Mouse (Mus musculus) midbrain, postnatal 0 days (tissue): Measurements from ENCODE around the gene Astn1. TPM values are rescaled to one million over a fixed set of nuclear protein-coding genes. Genes with fewer than 3 reads are reported as not detected.

Source experiments
- ATAC-seq: fragments of 200-750 bp; cut with Nextera tagmentation; 2 replicates; pipeline ENCODE4 v1.8.0; 2017; ENCODE audit warnings: moderate number of reproducible peaks, mild to moderate bottlenecking, moderate TSS enrichment, moderate library complexity; ENCODE audit not compliant: low FRiP score
- DNase-seq: peaks from one replicate; pipeline ENCODE4 v3.0.0-alpha.2; 2015; ENCODE audit warnings: low spot score
- H3K27ac ChIP-seq: fragments of 300-500 bp; sonication (generic); 2 replicates; pipeline ENCODE4 v1.5.1; 2014; ENCODE audit warnings: low read depth, mild to moderate bottlenecking, low read length, mixed read lengths
- H3K27me3 ChIP-seq: fragments of 300-500 bp; sonication (generic); 2 replicates; pipeline ENCODE4 v1.6.1; 2014; ENCODE audit warnings: low read length, control low read depth, mixed read lengths; ENCODE audit not compliant: insufficient read depth
- H3K36me3 ChIP-seq: fragments of 300-500 bp; sonication (generic); 2 replicates; pipeline ENCODE4 v1.6.1; 2014; ENCODE audit warnings: low read length, control low read depth, mixed read lengths; ENCODE audit not compliant: insufficient read depth
- H3K4me1 ChIP-seq: fragments of 300-500 bp; sonication (generic); 2 replicates; pipeline ENCODE4 v1.6.1; 2014; ENCODE audit warnings: mild to moderate bottlenecking, control low read depth, antibody characterized with exemption, low read length, mixed read lengths; ENCODE audit not compliant: insufficient read depth
- H3K4me2 ChIP-seq: fragments of 300-500 bp; sonication (generic); 2 replicates; pipeline ENCODE4 v1.6.1; 2014; ENCODE audit warnings: low read depth, mild to moderate bottlenecking, low read length, mixed read lengths; ENCODE audit not compliant: poor library complexity, severe bottlenecking
- H3K4me3 ChIP-seq: fragments of 300-500 bp; sonication (generic); 2 replicates; pipeline ENCODE4 v1.5.1; 2014; ENCODE audit warnings: low read depth, mild to moderate bottlenecking, low read length, moderate library complexity
- H3K9ac ChIP-seq: fragments of 300-500 bp; sonication (generic); replicated peaks from 2 replicates; pipeline ENCODE4 v1.6.1; 2014; ENCODE audit warnings: mild to moderate bottlenecking, low read length, moderate library complexity, mixed read lengths; ENCODE audit not compliant: poor library complexity, severe bottlenecking
- H3K9me3 ChIP-seq: fragments of 300-500 bp; sonication (generic); 2 replicates; pipeline ENCODE4 v1.6.1; 2016; ENCODE audit warnings: low read length, control low read depth
- CTCF ChIP-seq: IDR thresholded peaks from 2 replicates; pipeline ENCODE4 v1.5.1; 2016; ENCODE audit warnings: antibody characterized with exemption, mild to moderate bottlenecking
- WGBS: fragments of 180-500 bp; shearing (Covaris S2); extraction: QIAGEN DNeasy Blood & Tissue Kit; methylation state at CpG from one replicate; pipeline ENCODE4 v1.1.7; 2014; 5-methylcytosine and 5-hydroxymethylcytosine counted together
- polyA plus RNA-seq: library from polyadenylated mRNA; unstranded; fragments of >200 nt; fragmentation: Nextera tagmentation; extraction: Ambion mirVana; gene quantifications from 2 replicates; pipeline ENCODE4 v1.2.1, GENCODE M21; 2015
- total RNA-seq: library from RNA; depleted of rRNA; stranded (reverse); fragments of >200 nt; gene quantifications from 2 replicates; pipeline ENCODE4 v1.2.3, GENCODE M21; 2014

Gene Astn1
- total and polyA plus RNA-seq, 2 experiments from 2014 or later, result 36.7 to 157 TPM

GRCm38 (mm10) chr1:158605597-158605996 is 243.5 kb downstream of the Astn1 start:
- WGBS, result 87% methylated on average over 4 of the region's 4 CpGs
- no peak overlapping the region for H3K4me3 ChIP-seq
- no peaks in the 10 kb centered on the region for H3K9me3 ChIP-seq
- ATAC-seq (no peak), DNase-seq (no peak)
- no peak for TF ChIP-seq CTCF
- H3K27ac ChIP-seq, result no peak overlapping the region
- H3K36me3 ChIP-seq, result peaks cover 8% of the 10 kb centered on the region; the same call in 1 of the 2 replicates
- no peak overlapping the region for H3K9ac ChIP-seq
- H3K27me3 ChIP-seq, result no peaks in the 10 kb centered on the region
- no peaks in the 10 kb centered on the region for H3K4me1 ChIP-seq
- H3K4me2 ChIP-seq, result no peak overlapping the region

- H3K36me3 ChIP-seq, result peaks cover 11% of the 10 kb centered on the region
- 93% methylated on average over 10 of the region's 10 CpGs for WGBS
These were observed 244.3 kb downstream of the Astn1 start for GRCm38 (mm10) chr1:158606324-158606723.

GRCm38 (mm10) chr1:158607201-158607600 is 245.1 kb downstream of the Astn1 start:
- WGBS, result 92% methylated on average over 1 of the region's 1 CpGs
- Histone ChIP-seq H3K36me3 (peaks cover 15% of the 10 kb centered on the region), H3K9ac (no peak overlapping the region), H3K4me2 (no peak overlapping the region), H3K9me3 (no peaks in the 10 kb centered on the region), H3K4me3 (no peak overlapping the region), H3K27me3 (no peaks in the 10 kb centered on the region), H3K4me1 (no peaks in the 10 kb centered on the region), H3K27ac (no peak overlapping the region)
- no peak for DNase-seq
- no peak for ATAC-seq
- TF ChIP-seq CTCF, result no peak

More at GRCm38 (mm10) chr1:158606324-158606723, 244.3 kb downstream of the Astn1 start:
- DNase-seq (no peak), ATAC-seq (no peak)
- TF ChIP-seq CTCF, result no peak
- Histone ChIP-seq H3K27ac (no peak overlapping the region), H3K9me3 (no peaks in the 10 kb centered on the region), H3K4me3 (no peak overlapping the region), H3K4me2 (no peak overlapping the region), H3K4me1 (no peaks in the 10 kb centered on the region), H3K27me3 (no peaks in the 10 kb centered on the region), H3K9ac (no peak overlapping the region)

DNA sequence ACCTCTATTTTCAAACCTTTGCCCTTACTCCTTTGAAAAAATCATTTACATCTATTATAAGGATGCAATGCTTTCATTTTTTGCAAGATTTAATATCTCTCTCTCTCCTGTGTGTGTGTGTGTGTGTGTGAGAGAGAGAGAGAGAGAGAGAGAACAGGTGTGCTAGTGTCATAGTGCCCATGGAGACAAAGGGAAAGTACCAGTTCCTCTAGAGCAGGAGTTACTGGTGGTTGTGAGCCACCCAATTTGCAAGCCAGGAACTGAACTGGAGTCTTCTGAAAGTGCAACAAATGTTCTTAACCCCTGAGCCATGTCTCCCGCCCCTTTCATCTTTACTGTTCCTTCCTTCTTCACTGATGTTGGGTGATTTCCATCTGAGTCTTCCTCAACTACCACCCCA is 253.1 kb downstream of the Astn1 start:
- Histone ChIP-seq H3K27ac (no peak overlapping the region), H3K4me2 (no peak overlapping the region), H3K9me3 (no peaks in the 10 kb centered on the region), H3K27me3 (no peaks in the 10 kb centered on the region), H3K9ac (no peak overlapping the region), H3K4me3 (no peak overlapping the region), H3K4me1 (no peaks in the 10 kb centered on the region), H3K36me3 (peaks cover 18% of the 10 kb centered on the region)
- DNase-seq, result no peak
- no peak for ATAC-seq
- TF ChIP-seq CTCF, result no peak
- 96% methylated on average over 1 of the region's 1 CpGs for WGBS

- H3K27ac ChIP-seq, result no peak overlapping the region
- no peak overlapping the region for H3K9ac ChIP-seq
- H3K4me2 ChIP-seq, result no peak overlapping the region
- no peaks in the 10 kb centered on the region for H3K27me3 ChIP-seq
- H3K4me1 ChIP-seq, result no peaks in the 10 kb centered on the region
- DNase-seq (no peak), ATAC-seq (no peak)
- 42% methylated on average over 4 of the region's 4 CpGs for WGBS
- H3K9me3 ChIP-seq, result no peaks in the 10 kb centered on the region
- TF ChIP-seq CTCF, result no peak
- peaks cover 3% of the 10 kb centered on the region; the same call in 1 of the 2 replicates for H3K36me3 ChIP-seq
- no peak overlapping the region for H3K4me3 ChIP-seq
These were observed 255.9 kb downstream of the Astn1 start for GRCm38 (mm10) chr1:158617943-158618342.

DNA sequence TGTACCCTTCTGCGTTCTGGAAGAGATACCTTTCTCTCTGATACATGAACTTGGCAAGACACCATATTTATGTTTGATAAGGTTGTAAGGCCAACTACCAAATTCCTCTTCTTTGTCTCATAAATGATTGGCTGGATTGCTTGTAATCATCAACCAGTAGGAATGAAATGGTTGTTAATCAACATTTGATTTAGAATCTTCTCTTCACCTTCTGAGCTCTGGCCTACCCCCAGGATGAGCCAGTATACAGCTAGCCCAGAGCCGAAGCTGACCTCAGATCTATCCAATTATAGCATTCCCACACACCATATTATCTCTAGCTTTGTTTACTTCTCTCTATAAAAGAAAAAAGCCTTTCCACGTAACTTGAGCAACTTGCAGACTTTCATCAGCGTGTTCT is 270.9 kb downstream of the Astn1 start:
- H3K27ac ChIP-seq, result no peak overlapping the region
- no peaks in the 10 kb centered on the region for H3K4me1 ChIP-seq
- H3K4me2 ChIP-seq, result no peak overlapping the region
- no peak for TF ChIP-seq CTCF
- no peak for DNase-seq
- H3K4me3 ChIP-seq, result no peak overlapping the region
- WGBS, result 87% methylated on average over 4 of the region's 4 CpGs
- H3K27me3 ChIP-seq, result no peaks in the 10 kb centered on the region
- 0 out of 2 replicates have a peak, but pooled peaks cover 6% of the 10 kb centered on the region for H3K36me3 ChIP-seq
- no peak for ATAC-seq
- H3K9me3 ChIP-seq, result no peaks in the 10 kb centered on the region
- no peak overlapping the region for H3K9ac ChIP-seq
